Mouse (Mus musculus) hindbrain, postnatal 0 days (tissue): Measurements from ENCODE around the gene Sema4a. TPM values are rescaled to one million over a fixed set of nuclear protein-coding genes. Genes with fewer than 3 reads are reported as not detected.

ENCODE experiments used
- ATAC-seq: fragments of 200-750 bp; cut with Nextera tagmentation; 2 replicates; pipeline ENCODE4 v1.8.0; 2017; ENCODE audit warnings: mild to moderate bottlenecking, moderate TSS enrichment, moderate library complexity
- DNase-seq: peaks from one replicate; pipeline ENCODE4 v3.0.0-alpha.2; 2015; ENCODE audit warnings: low spot score
- H3K27ac ChIP-seq: fragments of 300-500 bp; sonication (generic); 2 replicates; pipeline ENCODE4 v1.5.1; 2014; ENCODE audit warnings: mild to moderate bottlenecking
- H3K27me3 ChIP-seq: fragments of 300-500 bp; sonication (generic); 2 replicates; pipeline ENCODE4 v1.6.1; 2014; ENCODE audit warnings: low read length, mixed read lengths; ENCODE audit not compliant: insufficient read depth
- H3K36me3 ChIP-seq: fragments of 300-500 bp; sonication (generic); 2 replicates; pipeline ENCODE4 v1.6.1; 2014; ENCODE audit warnings: low read length, mixed read lengths; ENCODE audit not compliant: insufficient read depth
- H3K4me1 ChIP-seq: fragments of 300-500 bp; sonication (generic); 2 replicates; pipeline ENCODE4 v1.6.1; 2014; ENCODE audit warnings: antibody characterized with exemption, low read length, mixed read lengths; ENCODE audit not compliant: insufficient read depth
- H3K4me2 ChIP-seq: fragments of 300-500 bp; sonication (generic); 2 replicates; pipeline ENCODE4 v1.6.1; 2014; ENCODE audit warnings: low read depth, mild to moderate bottlenecking, low read length, moderate library complexity, mixed read lengths
- H3K4me3 ChIP-seq: fragments of 300-500 bp; sonication (generic); 2 replicates; pipeline ENCODE4 v1.5.1; 2014; ENCODE audit warnings: low read length
- H3K9ac ChIP-seq: fragments of 300-500 bp; sonication (generic); replicated peaks from 2 replicates; pipeline ENCODE4 v1.6.1; 2014; ENCODE audit warnings: mild to moderate bottlenecking, low read length, moderate library complexity, mixed read lengths
- H3K9me3 ChIP-seq: fragments of 300-500 bp; sonication (generic); 2 replicates; pipeline ENCODE4 v1.6.1; 2016; ENCODE audit warnings: low read length, mixed read lengths
- CTCF ChIP-seq: IDR thresholded peaks from 2 replicates; pipeline ENCODE4 v1.5.1; 2016; ENCODE audit warnings: antibody characterized with exemption, control low read depth, low read depth
- WGBS: fragments of 180-500 bp; shearing (Covaris S2); extraction: QIAGEN DNeasy Blood & Tissue Kit; methylation state at CpG from one replicate; pipeline ENCODE4 v1.1.7; 2014; 5-methylcytosine and 5-hydroxymethylcytosine counted together
- polyA plus RNA-seq: library from polyadenylated mRNA; unstranded; fragments of >200 nt; fragmentation: Nextera tagmentation; extraction: Ambion mirVana; gene quantifications from 2 replicates; pipeline ENCODE4 v1.2.1, GENCODE M21; 2015
- total RNA-seq: library from RNA; depleted of rRNA; stranded (reverse); fragments of >200 nt; gene quantifications from 2 replicates; pipeline ENCODE4 v1.2.3, GENCODE M21; 2014

The Sema4a gene
- total and polyA plus RNA-seq, 2 experiments from 2014 or later = 26.5 to 45.2 TPM

DNA sequence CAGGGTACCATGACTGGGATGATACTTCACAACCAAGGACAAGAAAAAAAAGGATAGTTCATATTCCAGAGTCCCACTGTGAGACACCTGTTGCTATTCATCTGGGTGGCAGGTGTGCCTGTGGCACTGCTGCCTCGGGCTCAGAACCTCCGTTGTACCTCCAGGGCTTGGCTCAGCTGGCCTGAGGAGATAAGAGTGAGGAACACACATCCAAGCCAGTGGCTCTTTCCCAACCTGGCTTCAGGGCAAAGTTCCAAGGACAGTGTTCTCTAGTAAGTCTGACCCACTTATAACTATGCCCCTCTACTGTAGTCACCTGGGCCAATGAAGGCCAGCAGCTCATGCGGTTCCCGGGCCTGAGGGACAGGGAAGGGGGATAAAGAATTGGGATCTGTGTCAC is 49.3 kb downstream of the Sema4a start:
- DNase-seq (no peak), ATAC-seq (no peak)
- H3K9me3 ChIP-seq = no peaks in the 10 kb centered on the region
- no peaks in the 10 kb centered on the region for H3K27me3 ChIP-seq
- H3K27ac ChIP-seq = no peak overlapping the region
- H3K9ac ChIP-seq = no peak overlapping the region
- 83% methylated on average over 4 of the region's 4 CpGs for WGBS
- no peaks in the 10 kb centered on the region for H3K4me1 ChIP-seq
- TF ChIP-seq CTCF = no peak
- H3K36me3 ChIP-seq = peaks cover 31% of the 10 kb centered on the region
- no peak overlapping the region for H3K4me2 ChIP-seq
- no peak overlapping the region for H3K4me3 ChIP-seq

DNA sequence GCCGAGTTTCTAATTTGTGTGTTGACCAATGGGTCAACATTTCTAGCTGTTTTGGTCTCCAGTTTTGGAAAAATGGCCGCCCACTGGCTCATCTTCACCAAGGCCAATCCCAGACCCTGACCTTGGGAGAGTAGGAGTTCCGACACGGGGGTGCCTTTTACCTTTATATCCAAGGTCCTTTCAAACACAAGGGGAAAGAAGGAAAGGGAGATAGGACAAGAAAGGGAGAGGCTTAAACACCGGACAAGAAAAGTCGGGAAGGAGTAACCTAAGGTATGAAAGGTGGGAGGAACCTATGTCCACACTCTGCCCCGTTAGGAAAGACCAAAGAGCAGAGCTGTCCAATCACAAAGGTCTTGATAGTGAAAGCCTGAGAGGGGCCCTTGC is 50.3 kb downstream of the Sema4a start:
- ATAC-seq (no peak), DNase-seq (no peak)
- no peak for TF ChIP-seq CTCF
- Histone ChIP-seq H3K9me3 (no peaks in the 10 kb centered on the region), H3K36me3 (peaks cover 25% of the 10 kb centered on the region), H3K27ac (peak overlapping the region; percentile 85), H3K4me2 (peak overlapping the region; percentile 74), H3K9ac (peak overlapping the region; percentile 71; the same call in 1 of the 2 replicates), H3K4me3 (peak overlapping the region; percentile 53), H3K27me3 (no peaks in the 10 kb centered on the region), H3K4me1 (no peaks in the 10 kb centered on the region)
- WGBS = 36% methylated on average over 7 of the region's 7 CpGs

DNA sequence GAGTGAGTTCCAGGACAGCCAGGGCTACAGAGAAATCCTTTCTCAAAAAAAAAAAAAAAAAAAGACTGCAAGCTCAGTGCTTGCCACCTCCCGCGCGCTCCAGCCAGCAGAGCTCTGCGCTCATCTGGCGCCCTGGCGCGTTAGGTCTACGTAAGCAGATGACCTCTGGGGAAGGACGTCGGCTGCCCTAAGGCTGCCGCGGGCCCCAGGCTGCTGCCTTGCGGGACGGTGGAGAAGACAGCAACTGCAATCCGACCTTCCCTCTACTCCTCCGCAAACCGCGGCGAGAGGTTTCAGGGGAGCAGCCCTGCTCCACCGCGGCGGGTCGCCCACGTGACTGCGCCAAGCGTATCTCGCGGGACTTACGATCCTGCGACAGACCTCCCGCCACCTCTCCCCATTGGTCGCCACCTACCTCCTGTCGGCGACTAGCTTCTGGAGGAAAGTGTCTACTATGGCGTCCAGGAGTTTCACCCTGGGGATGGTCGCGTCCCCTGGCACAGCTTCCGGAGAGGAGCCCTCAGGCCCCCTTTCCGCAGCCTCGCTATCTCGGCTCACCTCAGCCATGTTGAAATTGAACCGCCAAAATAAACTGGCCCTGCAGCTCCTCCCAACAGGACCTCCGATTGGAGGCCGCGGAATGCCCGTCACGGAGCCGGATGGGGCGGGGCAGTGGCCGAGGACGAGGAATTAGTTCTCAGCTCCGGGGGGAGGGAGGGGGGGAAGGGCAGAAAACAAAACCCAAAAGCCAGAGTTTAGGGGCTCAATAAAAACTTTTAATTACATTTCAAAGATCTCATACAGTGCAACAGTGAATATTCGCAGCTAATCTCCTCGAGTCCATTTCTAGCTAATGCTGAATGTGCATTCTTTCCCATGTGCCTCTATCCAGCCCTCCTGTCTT is 51.0 kb downstream of the Sema4a start, which contains the start of gene Pmf1:
Gene Pmf1 (minus strand): TSS at position 591 of the 904 bp plus-strand sequence.
- peak; percentile 94 for ATAC-seq
- WGBS = under 1% methylated on average over 54 of the region's 54 CpGs
- no peak for TF ChIP-seq CTCF

DNA sequence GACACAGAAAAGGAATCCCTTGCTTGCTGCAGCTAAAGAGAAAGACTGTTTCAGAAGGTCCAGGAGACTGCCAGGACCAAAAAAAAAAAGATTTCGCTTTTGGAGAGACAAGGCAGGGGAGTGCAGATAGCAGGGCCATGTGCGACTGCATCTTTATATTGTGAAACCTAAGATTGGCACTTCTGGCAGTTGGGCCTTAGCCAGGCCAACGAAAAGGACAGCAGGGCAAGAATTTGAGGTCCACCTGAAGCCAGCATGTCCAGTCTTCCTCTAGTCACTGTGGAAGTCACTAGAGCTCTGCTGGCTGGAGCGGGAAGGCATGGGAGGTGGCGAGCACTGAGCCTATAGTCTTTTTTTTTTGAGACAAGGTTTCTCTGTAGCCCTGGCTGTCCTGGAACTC is 52.0 kb downstream of the Sema4a start:
- DNase-seq = no peak
- peaks cover 16% of the 10 kb centered on the region for H3K36me3 ChIP-seq
- peak overlapping the region; percentile 53 for H3K4me3 ChIP-seq
- no peak for TF ChIP-seq CTCF
- H3K4me2 ChIP-seq = peak overlapping the region; percentile 74
- no peaks in the 10 kb centered on the region for H3K4me1 ChIP-seq
- H3K27ac ChIP-seq = no peak overlapping the region
- H3K9ac ChIP-seq = 0 out of 2 replicates have a peak overlapping the region, but pooled peaks have one; percentile 71
- no peaks in the 10 kb centered on the region for H3K27me3 ChIP-seq
- 59% methylated on average over 5 of the region's 5 CpGs for WGBS
- no peaks in the 10 kb centered on the region for H3K9me3 ChIP-seq
- ATAC-seq = no peak

More for the DNA sequence above, 51.0 kb downstream of the Sema4a start, which contains the start of gene Pmf1:
- peaks cover 19% of the 10 kb centered on the region for H3K36me3 ChIP-seq
- H3K27ac ChIP-seq = peak within 1 kb of the TSS; percentile 85
- H3K9ac ChIP-seq = peak within 1 kb of the TSS; percentile 71
- H3K4me2 ChIP-seq = peak within 1 kb of the TSS; percentile 74
- H3K27me3 ChIP-seq = no peaks in the 10 kb centered on the region
- DNase-seq = peak; percentile 93
- peak within 1 kb of the TSS; percentile 53 for H3K4me3 ChIP-seq
- no peaks in the 10 kb centered on the region for H3K4me1 ChIP-seq
- no peaks in the 10 kb centered on the region for H3K9me3 ChIP-seq

DNA sequence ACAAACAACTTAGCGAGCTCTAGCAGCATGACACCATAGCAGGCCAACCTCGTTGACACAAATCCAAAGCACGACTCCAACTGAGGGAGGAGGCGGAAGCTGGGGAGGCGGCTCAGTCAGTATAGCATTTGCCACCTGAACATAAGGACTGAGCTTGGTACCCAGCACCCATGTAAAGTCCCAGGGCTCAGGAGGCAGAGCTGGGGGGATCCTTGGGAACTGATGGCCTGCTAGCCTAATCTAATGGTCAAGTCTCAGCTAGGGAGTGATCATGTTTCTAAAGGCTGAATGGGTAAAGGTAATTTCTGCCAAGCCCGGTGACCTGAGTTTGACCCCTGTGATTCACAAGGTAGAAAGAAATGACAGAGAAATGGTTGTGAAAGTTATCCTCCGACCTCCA is 53.5 kb downstream of the Sema4a start:
- TF ChIP-seq CTCF = no peak
- ATAC-seq (no peak), DNase-seq (no peak)
- no peak overlapping the region for H3K4me2 ChIP-seq
- no peak overlapping the region for H3K9ac ChIP-seq
- no peaks in the 10 kb centered on the region for H3K9me3 ChIP-seq
- H3K36me3 ChIP-seq = peaks cover 14% of the 10 kb centered on the region
- H3K27ac ChIP-seq = no peak overlapping the region
- no peaks in the 10 kb centered on the region for H3K27me3 ChIP-seq
- H3K4me3 ChIP-seq = no peak overlapping the region
- WGBS = 58% methylated on average over 7 of the region's 7 CpGs
- no peaks in the 10 kb centered on the region for H3K4me1 ChIP-seq

DNA sequence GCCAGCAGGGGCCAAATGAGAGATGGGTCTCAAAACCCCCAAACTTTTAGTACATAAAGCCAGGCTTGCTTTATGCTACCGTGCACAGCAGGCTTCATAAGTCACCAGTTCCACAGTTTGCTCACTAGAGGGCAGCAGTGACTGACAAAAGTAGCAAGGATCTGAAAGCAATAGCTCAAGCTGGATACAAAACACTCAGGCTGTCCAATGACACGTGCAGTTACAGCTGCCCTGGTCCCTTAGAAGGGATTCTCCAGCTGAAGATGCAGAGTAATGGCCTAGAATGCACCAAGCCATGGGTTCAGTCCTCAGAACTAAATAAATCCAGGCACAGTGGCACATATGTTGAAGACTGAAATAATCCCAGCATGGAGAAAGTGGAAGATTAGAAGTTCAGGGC is 53.9 kb downstream of the Sema4a start:
- ATAC-seq (peak; percentile 44), DNase-seq (peak; percentile 94)
- Histone ChIP-seq H3K9me3 (no peaks in the 10 kb centered on the region), H3K27me3 (no peaks in the 10 kb centered on the region), H3K4me2 (no peak overlapping the region), H3K4me1 (no peaks in the 10 kb centered on the region), H3K36me3 (peaks cover 9% of the 10 kb centered on the region), H3K4me3 (no peak overlapping the region), H3K9ac (no peak overlapping the region), H3K27ac (no peak overlapping the region)
- TF ChIP-seq CTCF = peak; percentile 93
- WGBS = 2% methylated on average over 2 of the region's 2 CpGs
